Mouse (Mus musculus) hindbrain, embryonic 10.5 days (tissue): ENCODE results near the gene Abi3. TPM values are rescaled to one million over a fixed set of nuclear protein-coding genes. Genes with fewer than 3 reads are reported as not detected.

Experiments used
- DNase-seq: peaks from one replicate; pipeline ENCODE4 v3.0.0-alpha.2; 2017; ENCODE audit warnings: low spot score
- H3K27ac ChIP-seq: fragments of 300-500 bp; sonication (generic); 2 replicates; pipeline ENCODE4 v1.5.1; 2016; ENCODE audit warnings: mild to moderate bottlenecking, moderate library complexity
- H3K27me3 ChIP-seq: fragments of 300-500 bp; sonication (generic); 2 replicates; pipeline ENCODE4 v1.6.1; 2016; ENCODE audit warnings: mild to moderate bottlenecking; ENCODE audit not compliant: poor library complexity, insufficient read depth, severe bottlenecking
- H3K36me3 ChIP-seq: fragments of 300-500 bp; sonication (generic); 2 replicates; pipeline ENCODE4 v1.6.1; 2016; ENCODE audit warnings: mild to moderate bottlenecking, moderate library complexity
- H3K4me1 ChIP-seq: fragments of 300-500 bp; sonication (generic); replicated peaks from 2 replicates; pipeline ENCODE4 v1.6.1; 2016; ENCODE audit warnings: mild to moderate bottlenecking
- H3K4me3 ChIP-seq: fragments of 300-500 bp; sonication (generic); 2 replicates; pipeline ENCODE4 v1.5.1; 2016; ENCODE audit warnings: mild to moderate bottlenecking, moderate library complexity
- H3K9me3 ChIP-seq: fragments of 300-500 bp; sonication (generic); 2 replicates; pipeline ENCODE4 v1.6.1; 2016; ENCODE audit warnings: mild to moderate bottlenecking, moderate library complexity
- WGBS: fragments of 180-500 bp; shearing (Covaris S2); methylation state at CpG from one replicate; pipeline ENCODE4 v1.1.7; 2016; 5-methylcytosine and 5-hydroxymethylcytosine counted together
- polyA plus RNA-seq: library from polyadenylated mRNA; unstranded; fragments of >200 nt; fragmentation: Nextera tagmentation; extraction: Ambion mirVana; gene quantifications from 2 replicates; pipeline ENCODE4 v1.2.1, GENCODE M21; 2016

Abi3 gene
- polyA plus RNA-seq, 1 experiment from 2014 or later: 4.4 TPM

DNA sequence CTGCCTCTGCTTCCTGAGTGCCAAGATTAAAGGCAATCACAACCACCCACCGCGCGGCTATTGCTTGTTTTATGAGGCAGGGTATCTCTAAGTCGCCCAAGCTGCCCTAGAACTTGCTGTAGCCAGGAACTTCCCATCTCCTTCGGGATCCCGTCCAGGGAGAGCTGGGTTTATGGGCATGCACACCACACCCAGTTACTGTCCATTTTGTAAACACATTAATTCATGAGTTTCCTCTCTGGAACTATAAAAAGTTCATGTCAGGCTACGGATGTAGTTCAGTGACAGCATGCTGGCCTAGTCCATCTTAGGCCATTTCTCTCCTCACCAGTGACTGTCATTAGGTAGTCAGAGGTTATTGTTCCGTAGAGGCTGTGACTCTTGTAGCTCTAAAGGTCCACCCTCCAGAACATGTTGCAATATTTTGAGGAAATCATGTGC is 52.8 kb downstream of the Abi3 start:
- 82% methylated on average over 8 of the region's 8 CpGs for WGBS
- H3K27ac ChIP-seq: no peak overlapping the region
- H3K27me3 ChIP-seq: no peaks in the 10 kb centered on the region
- H3K4me3 ChIP-seq: no peak overlapping the region
- no peaks in the 10 kb centered on the region for H3K36me3 ChIP-seq
- H3K9me3 ChIP-seq: no peaks in the 10 kb centered on the region
- no peaks in the 10 kb centered on the region for H3K4me1 ChIP-seq
- no peak for DNase-seq

DNA sequence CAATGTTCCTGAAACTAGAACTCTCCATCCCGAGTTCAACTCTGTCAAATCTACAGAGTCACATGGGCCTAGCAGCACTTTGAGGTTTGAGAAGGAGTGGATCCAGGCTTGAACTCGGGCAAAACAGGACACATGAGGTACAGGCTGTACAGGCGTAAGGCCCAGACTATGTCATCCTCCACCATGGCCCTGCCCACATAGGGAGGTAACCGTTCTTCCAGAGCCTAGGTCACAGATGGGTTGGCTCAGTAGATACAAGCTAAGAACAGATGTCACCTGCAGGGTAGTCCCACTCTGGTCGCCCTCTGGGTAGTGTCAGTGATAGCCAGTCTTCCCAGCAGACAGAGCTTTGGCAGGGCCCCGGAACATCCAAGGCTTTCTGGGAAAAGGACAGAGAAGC is 55.8 kb downstream of the Abi3 start:
- Histone ChIP-seq H3K9me3 (no peaks in the 10 kb centered on the region), H3K27ac (no peak overlapping the region), H3K4me1 (no peaks in the 10 kb centered on the region), H3K36me3 (no peaks in the 10 kb centered on the region), H3K27me3 (no peaks in the 10 kb centered on the region), H3K4me3 (no peak overlapping the region)
- WGBS: 86% methylated on average over 6 of the region's 6 CpGs
- DNase-seq: no peak

DNA sequence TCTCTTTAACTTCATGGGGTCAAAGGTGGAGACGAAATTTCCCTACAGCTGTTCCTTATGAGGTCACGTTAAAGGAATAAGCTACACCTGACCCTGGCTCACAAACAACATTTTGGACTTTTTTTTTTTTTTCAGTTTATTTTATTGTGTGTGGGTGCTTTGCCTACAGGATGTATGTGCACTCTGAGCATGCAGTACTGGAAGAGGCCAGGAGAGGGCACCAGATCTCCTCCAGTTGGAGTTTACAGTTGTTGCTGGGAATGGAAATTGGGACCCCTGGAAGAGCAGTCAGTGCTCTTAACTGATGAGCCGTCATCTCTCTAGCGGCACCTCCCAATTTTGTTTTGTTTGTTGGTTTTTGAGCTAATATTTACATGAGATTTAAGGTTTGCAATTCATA is 56.6 kb downstream of the Abi3 start:
- no peak for DNase-seq
- 95% methylated on average over 4 of the region's 4 CpGs for WGBS
- H3K9me3 ChIP-seq: no peaks in the 10 kb centered on the region
- H3K27me3 ChIP-seq: no peaks in the 10 kb centered on the region
- H3K27ac ChIP-seq: no peak overlapping the region
- no peak overlapping the region for H3K4me3 ChIP-seq
- no peaks in the 10 kb centered on the region for H3K36me3 ChIP-seq
- H3K4me1 ChIP-seq: no peaks in the 10 kb centered on the region

DNA sequence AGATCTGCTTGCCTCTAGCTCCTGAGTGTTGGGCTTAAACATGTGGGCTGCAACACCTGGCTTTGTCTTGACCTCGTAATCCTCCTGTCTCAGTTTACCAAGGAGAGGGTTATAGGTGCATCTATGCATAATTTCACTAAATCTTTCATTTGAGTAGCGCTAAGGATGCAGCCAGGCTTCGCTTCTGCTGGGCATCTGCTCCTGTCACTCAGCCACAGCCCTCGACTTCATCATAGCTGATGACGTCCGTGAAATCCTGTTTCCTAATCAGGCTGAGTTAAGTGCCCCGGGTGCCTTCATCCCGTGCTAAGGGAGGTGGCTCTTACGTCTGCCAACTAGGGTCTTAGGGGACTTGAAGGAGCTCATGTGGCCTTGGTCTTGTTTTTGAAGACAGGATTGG is 58.3 kb downstream of the Abi3 start:
- WGBS: 83% methylated on average over 9 of the region's 9 CpGs
- H3K27ac ChIP-seq: no peak overlapping the region
- no peak for DNase-seq
- H3K27me3 ChIP-seq: no peaks in the 10 kb centered on the region
- H3K4me1 ChIP-seq: no peaks in the 10 kb centered on the region
- H3K9me3 ChIP-seq: no peaks in the 10 kb centered on the region
- H3K4me3 ChIP-seq: no peak overlapping the region
- no peaks in the 10 kb centered on the region for H3K36me3 ChIP-seq

DNA sequence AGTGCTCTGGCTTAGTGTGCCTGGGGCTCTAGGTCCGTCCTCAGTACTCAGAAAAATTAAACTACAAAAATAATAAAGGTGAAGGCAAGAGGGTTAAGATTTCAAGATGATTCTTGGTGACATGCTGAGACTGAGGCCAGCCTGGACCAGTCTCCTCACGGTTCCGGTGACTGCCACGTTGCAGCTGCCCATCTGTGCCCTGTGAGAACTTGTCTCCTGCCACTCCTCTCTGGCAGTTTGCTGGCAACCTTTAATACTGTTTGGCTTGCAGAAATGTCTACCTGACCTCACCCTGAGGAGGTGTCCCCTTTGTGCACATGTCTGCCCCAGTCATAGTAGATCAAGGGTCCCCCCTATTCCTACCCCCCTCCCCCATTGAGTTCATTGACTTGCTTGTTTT is 58.8 kb downstream of the Abi3 start:
- Histone ChIP-seq H3K27ac (no peak overlapping the region), H3K27me3 (no peaks in the 10 kb centered on the region), H3K9me3 (no peaks in the 10 kb centered on the region), H3K4me3 (no peak overlapping the region), H3K36me3 (no peaks in the 10 kb centered on the region), H3K4me1 (no peaks in the 10 kb centered on the region)
- DNase-seq: no peak
- 83% methylated on average over 4 of the region's 4 CpGs for WGBS

DNA sequence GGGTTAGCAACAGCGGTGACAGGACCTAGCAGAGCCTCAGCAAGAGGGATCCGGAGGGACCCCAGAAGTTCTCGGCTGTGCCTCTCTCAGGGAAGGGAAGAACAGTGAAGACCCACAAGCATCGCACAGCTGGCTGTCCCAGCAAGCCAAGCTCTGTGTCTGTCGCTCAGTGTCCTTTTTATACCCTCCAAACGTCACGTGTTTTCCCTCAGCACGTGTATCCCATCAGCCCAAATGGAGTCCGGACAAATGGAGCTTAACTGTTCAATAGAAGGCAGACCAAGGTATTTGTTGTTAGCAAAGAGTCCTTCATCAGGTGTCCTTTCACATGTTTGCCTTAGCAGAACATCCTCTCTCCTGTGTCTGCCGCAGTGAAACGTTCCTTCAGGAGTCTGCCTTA is 60.7 kb downstream of the Abi3 start:
- WGBS: 85% methylated on average over 11 of the region's 11 CpGs
- Histone ChIP-seq H3K36me3 (no peaks in the 10 kb centered on the region; the same call in 1 of the 2 replicates), H3K27ac (no peak overlapping the region), H3K4me1 (no peaks in the 10 kb centered on the region), H3K4me3 (no peak overlapping the region), H3K9me3 (no peaks in the 10 kb centered on the region), H3K27me3 (no peaks in the 10 kb centered on the region)
- no peak for DNase-seq

DNA sequence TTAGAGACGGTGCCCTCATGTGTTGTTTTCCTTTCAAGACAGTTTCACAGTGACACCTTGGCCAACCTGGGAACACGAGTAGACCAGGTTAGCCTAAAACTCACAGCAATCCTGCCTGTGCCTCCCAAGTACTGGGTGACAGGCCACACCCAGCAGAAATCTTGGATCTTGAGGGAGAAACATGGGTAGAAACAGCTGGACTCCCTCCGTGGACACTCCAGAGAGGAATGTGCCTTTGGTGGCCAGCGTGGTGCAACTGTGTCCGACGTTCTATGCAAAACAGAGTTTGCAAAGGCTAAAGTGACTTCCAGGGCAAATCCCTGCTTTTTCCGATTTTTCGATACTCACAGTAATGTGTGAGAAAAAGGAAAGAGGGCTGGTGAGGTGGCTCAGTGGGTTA is 61.8 kb downstream of the Abi3 start:
- 92% methylated on average over 8 of the region's 8 CpGs for WGBS

More for the DNA sequence above, 61.8 kb downstream of the Abi3 start:
- DNase-seq: no peak
- no peaks in the 10 kb centered on the region for H3K4me1 ChIP-seq
- H3K9me3 ChIP-seq: no peaks in the 10 kb centered on the region
- no peak overlapping the region for H3K27ac ChIP-seq
- no peaks in the 10 kb centered on the region for H3K27me3 ChIP-seq
- H3K4me3 ChIP-seq: no peak overlapping the region
- H3K36me3 ChIP-seq: no peaks in the 10 kb centered on the region; the same call in 1 of the 2 replicates

Other genes with a start within 250 kb of the Abi3 start
- 222 and 248 TPM in 2 replicates for gene Phb, start 175.5 kb downstream of the Abi3 start, polyA plus RNA-seq
- 16.7 and 17.2 TPM in 2 replicates for gene Zfp652, start 129.8 kb downstream of the Abi3 start, polyA plus RNA-seq
- gene B130006D01Rik, start 118.9 kb downstream of the Abi3 start, polyA plus RNA-seq: 1.1 and 1.4 TPM in 2 replicates
- 0.42 and 0.86 TPM in 2 replicates for gene Phospho1, start 18.0 kb downstream of the Abi3 start, polyA plus RNA-seq
- gene Gngt2, start 5.3 kb downstream of the Abi3 start, polyA plus RNA-seq: 7.9 and 8.4 TPM in 2 replicates
- 0.14 and 0.39 TPM in 2 replicates for gene B4galnt2, start 72.4 kb upstream of the Abi3 start, polyA plus RNA-seq
- 167 and 186 TPM in 2 replicates for gene Igf2bp1, start 163.5 kb upstream of the Abi3 start, polyA plus RNA-seq
- not detected in 2 replicates for gene Gip, start 182.1 kb upstream of the Abi3 start, polyA plus RNA-seq
- gene Snf8, start 192.4 kb upstream of the Abi3 start, polyA plus RNA-seq: 118 and 126 TPM in 2 replicates
- gene Ube2z, start 222.9 kb upstream of the Abi3 start, polyA plus RNA-seq: 28.6 and 28.7 TPM in 2 replicates
- gene Atp5g1, start 233.2 kb upstream of the Abi3 start, polyA plus RNA-seq: 582 and 586 TPM in 2 replicates